In the genomic region with DNA sequence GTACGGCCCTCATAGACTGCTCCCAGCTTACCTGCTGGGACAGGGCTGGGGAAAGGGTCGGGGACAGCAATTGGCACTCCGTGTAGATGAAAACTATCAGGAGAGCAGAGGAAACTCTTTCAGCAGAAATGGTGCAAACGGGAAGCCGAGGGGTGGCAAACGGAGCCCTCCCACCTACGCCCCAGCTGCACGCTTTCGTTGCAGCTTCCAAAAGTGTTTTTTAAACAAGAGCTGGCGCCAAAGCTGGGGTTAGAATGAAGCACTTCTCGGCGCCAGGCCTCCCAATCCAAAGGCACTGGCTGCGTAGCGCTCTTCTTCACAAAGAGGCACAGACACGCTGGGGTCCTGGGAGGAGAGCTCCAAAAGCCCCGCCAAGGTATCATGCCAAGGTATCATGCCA, we compare ENCODE assay signal across 27 mouse cellular contexts. TPM values are rescaled to one million over a fixed set of nuclear protein-coding genes. Genes with fewer than 3 reads are reported as not detected.
DNase-seq lines count a peak whose midpoint lies in the region; ATAC-seq lines count a peak whose summit lies in the region.
"Had no signal": no experiment of that assay in that cellular context is flagged by ENCODE, and none has a peak within 500 bp of the region (broad histone marks: within the 10 kb centered on the region; RNA-seq: fewer than 3 reads in every experiment).

No protein-coding gene starts in this region.

- no peak overlapping the region for H3K4me3 ChIP-seq in heart, embryonic 12.5 days
- H3K4me3 ChIP-seq in midbrain, embryonic 11.5 days (ENCODE audit: low read depth, low read length): no peak overlapping the region
- no peak overlapping the region for H3K4me3 ChIP-seq in midbrain, embryonic 16.5 days (ENCODE audit: low read depth, low read length)
- H3K4me3 ChIP-seq: hindbrain, embryonic 13.5 days; midbrain, embryonic 15.5 days; myocyte; neural tube, embryonic 13.5 days had no signal

- peaks cover 14% of the 10 kb centered on the region for H3K4me1 ChIP-seq in heart, embryonic 12.5 days (replicated peaks)
- no peaks in the 10 kb centered on the region for H3K4me1 ChIP-seq in midbrain, embryonic 11.5 days (ENCODE audit: control insufficient read depth, insufficient read depth, low read length)
- H3K4me1 ChIP-seq in midbrain, embryonic 16.5 days (ENCODE audit: control insufficient read depth, insufficient read depth, low read length): peaks cover 16% of the 10 kb centered on the region

- no peak for ATAC-seq in heart, embryonic 12.5 days (ENCODE audit: insufficient number of reproducible peaks, low FRiP score)
- no peak for ATAC-seq in midbrain, embryonic 11.5 days (ENCODE audit: low FRiP score)
- ATAC-seq in midbrain, embryonic 16.5 days: no peak
- ATAC-seq: forebrain, embryonic 14.5 days; midbrain, embryonic 15.5 days had no signal

- 89% methylated on average over 16 of the region's 16 CpGs for WGBS in heart, embryonic 12.5 days
- WGBS in midbrain, embryonic 11.5 days: 95% methylated on average over 16 of the region's 16 CpGs
- 95% methylated on average over 16 of the region's 16 CpGs for WGBS in midbrain, embryonic 16.5 days

- H3K27ac ChIP-seq in heart, embryonic 12.5 days (ENCODE audit: poor library complexity, severe bottlenecking): no peak overlapping the region
- no peak overlapping the region for H3K27ac ChIP-seq in midbrain, embryonic 11.5 days (ENCODE audit: low read depth, low read length)
- no peak overlapping the region for H3K27ac ChIP-seq in midbrain, embryonic 16.5 days (ENCODE audit: low read length)
- H3K27ac ChIP-seq: hindbrain, embryonic 13.5 days; midbrain, embryonic 15.5 days; neural tube, embryonic 13.5 days had no signal

- peak; percentile 86 for DNase-seq in heart, adult 11 months
- DNase-seq in midbrain, embryonic 11.5 days (ENCODE audit: low spot score, missing footprints): peak; percentile 67
- peak; percentile 74 to 77 for DNase-seq in layer of hippocampus, adult 8-10 months (ENCODE audit: low spot score in 2 of 2)
- DNase-seq in right cerebral cortex, postnatal 25 days: peak; percentile 53
- no peak for DNase-seq in heart, postnatal 36 days
- no peak for DNase-seq in gastrocnemius, adult 8-10 months (ENCODE audit: low spot score in 2 of 2)
- DNase-seq: B cell, adult 2 months; cerebellum, adult 8-10 months; heart, adult 18-20 months; kidney, adult 18-20 months; lung, postnatal 4 days; retina, postnatal 1 day; thymus, postnatal 14 days had no signal

- H3K27me3 ChIP-seq in heart, embryonic 12.5 days (replicated peaks): no peaks in the 10 kb centered on the region
- no peaks in the 10 kb centered on the region for H3K27me3 ChIP-seq in midbrain, embryonic 11.5 days (ENCODE audit: control insufficient read depth, insufficient read depth, low read length)
- H3K27me3 ChIP-seq in midbrain, embryonic 16.5 days (ENCODE audit: control insufficient read depth, insufficient read depth, low read depth, low read length): no peaks in the 10 kb centered on the region
- H3K27me3 ChIP-seq: hindbrain, embryonic 13.5 days; midbrain, embryonic 15.5 days; neural tube, embryonic 13.5 days; Patski had no signal

- H3K36me3 ChIP-seq in heart, embryonic 12.5 days: peaks cover 34% of the 10 kb centered on the region
- H3K36me3 ChIP-seq in midbrain, embryonic 11.5 days (ENCODE audit: control insufficient read depth, insufficient read depth, low read length): no peaks in the 10 kb centered on the region
- no peaks in the 10 kb centered on the region for H3K36me3 ChIP-seq in midbrain, embryonic 16.5 days (ENCODE audit: control insufficient read depth, insufficient read depth, low read length)
- H3K36me3 ChIP-seq: G1E; midbrain, embryonic 15.5 days had no signal

- H3K9me3 ChIP-seq in heart, embryonic 12.5 days (replicated peaks): no peaks in the 10 kb centered on the region
- H3K9me3 ChIP-seq in midbrain, embryonic 11.5 days (ENCODE audit: control insufficient read depth, low read length): no peaks in the 10 kb centered on the region
- no peaks in the 10 kb centered on the region for H3K9me3 ChIP-seq in midbrain, embryonic 16.5 days (replicated peaks; ENCODE audit: control insufficient read depth, low read length, poor library complexity, severe bottlenecking)
- H3K9me3 ChIP-seq: G1E; hindbrain, embryonic 13.5 days; midbrain, embryonic 15.5 days; neural tube, embryonic 13.5 days had no signal

- H3K9ac ChIP-seq in heart, embryonic 12.5 days: no peak overlapping the region
- H3K9ac ChIP-seq in midbrain, embryonic 11.5 days (ENCODE audit: low read length): no peak overlapping the region
- no peak overlapping the region for H3K9ac ChIP-seq in midbrain, embryonic 16.5 days (ENCODE audit: low read depth, low read length)
- H3K9ac ChIP-seq: hindbrain, embryonic 13.5 days; midbrain, embryonic 15.5 days; neural tube, embryonic 13.5 days had no signal

- no peak overlapping the region for H3K4me2 ChIP-seq in heart, embryonic 12.5 days
- H3K4me2 ChIP-seq in midbrain, embryonic 11.5 days: no peak overlapping the region
- no peak overlapping the region for H3K4me2 ChIP-seq in midbrain, embryonic 16.5 days (ENCODE audit: low read length)
- H3K4me2 ChIP-seq: hindbrain, embryonic 13.5 days; midbrain, embryonic 15.5 days; neural tube, embryonic 13.5 days had no signal

- intact Hi-C loops in heart, postnatal 36 days (cut with DNase I): no loop called here

RNA-seq across cellular contexts. Expression of a gene that starts 11.5 kb away (rescaled TPM):
- polyA plus RNA-seq in heart, embryonic 12.5 days (2016; fragmentation: Nextera tagmentation; extraction: Ambion mirVana): 0.23 and 0.24 TPM in 2 replicates
- polyA plus RNA-seq in midbrain, embryonic 11.5 days (2014; fragmentation: Nextera tagmentation; extraction: Ambion mirVana): 0.23 and 0.40 TPM in 2 replicates
- 0.10 and 0.15 TPM in 2 replicates for polyA plus RNA-seq in midbrain, embryonic 16.5 days (2015; fragmentation: Nextera tagmentation; extraction: Ambion mirVana)
- 1 to 10 TPM; 1.5 to 2.2 (median 2.1) TPM for total RNA-seq in layer of hippocampus, adult 8-10 months (2022)
- under 1 TPM; 0.56 to 0.76 TPM for total RNA-seq in heart, postnatal 36 days (2021)
- total RNA-seq in gastrocnemius, adult 8-10 months (2022): 1 to 10 TPM in 1 of 4 experiments, under 1 TPM in 3; 0.41 to 1.0 (median 0.94) TPM
- total RNA-seq: CH12.LX; liver, adult 2 months had no signal
- polyA plus RNA-seq: G1E; large intestine, adult 2 months; liver, adult 2 months; liver, embryonic 16.5 days; spleen, adult 2 months had no signal

RNA-seq across cellular contexts. Expression of a gene that starts 24.8 kb away (rescaled TPM):
- polyA plus RNA-seq in heart, embryonic 12.5 days (2016; fragmentation: Nextera tagmentation; extraction: Ambion mirVana): 68.9 and 72.1 TPM in 2 replicates
- 40.1 and 42.8 TPM in 2 replicates for polyA plus RNA-seq in midbrain, embryonic 11.5 days (2014; fragmentation: Nextera tagmentation; extraction: Ambion mirVana)
- polyA plus RNA-seq in midbrain, embryonic 16.5 days (2015; fragmentation: Nextera tagmentation; extraction: Ambion mirVana): 83.6 and 98.8 TPM in 2 replicates
- total RNA-seq in layer of hippocampus, adult 8-10 months (2022): 100 to 1,000 TPM; 225 to 284 (median 259) TPM
- 100 to 1,000 TPM; 118 to 123 TPM for total RNA-seq in heart, postnatal 36 days (2021)
- total RNA-seq in gastrocnemius, adult 8-10 months (2022): 10 to 100 TPM; 41.0 to 82.5 (median 52.4) TPM
- total RNA-seq: G1E had no signal
- polyA plus RNA-seq: G1E had no signal

RNA-seq across cellular contexts. Expression of a gene that starts 40.7 kb away (rescaled TPM):
- polyA plus RNA-seq in heart, embryonic 12.5 days (2016; fragmentation: Nextera tagmentation; extraction: Ambion mirVana): 14.8 and 16.2 TPM in 2 replicates
- 8.7 and 9.0 TPM in 2 replicates for polyA plus RNA-seq in midbrain, embryonic 11.5 days (2014; fragmentation: Nextera tagmentation; extraction: Ambion mirVana)
- polyA plus RNA-seq in midbrain, embryonic 16.5 days (2015; fragmentation: Nextera tagmentation; extraction: Ambion mirVana): 17.7 and 18.8 TPM in 2 replicates
- total RNA-seq in layer of hippocampus, adult 8-10 months (2022): 10 to 100 TPM; 28.7 to 33.8 (median 30.8) TPM
- total RNA-seq in heart, postnatal 36 days (2021): 10 to 100 TPM; 12.6 to 15.2 TPM
- total RNA-seq in gastrocnemius, adult 8-10 months (2022): 10 to 100 TPM; 13.1 to 16.7 (median 14.8) TPM

Comparison
In these comparisons a context has a peak if more than half of its experiments do, and no peak if none do; other contexts are left out.
1. DNase-seq: peak in heart, adult 11 months (single experiment), midbrain, embryonic 11.5 days (single experiment), layer of hippocampus, adult 8-10 months (2 of 2) and right cerebral cortex, postnatal 25 days (single experiment); none in heart, postnatal 36 days (0 of 2) and gastrocnemius, adult 8-10 months (0 of 2).